Comparison of ENCODE assay signal across 8 mouse cellular contexts in the genomic region with DNA sequence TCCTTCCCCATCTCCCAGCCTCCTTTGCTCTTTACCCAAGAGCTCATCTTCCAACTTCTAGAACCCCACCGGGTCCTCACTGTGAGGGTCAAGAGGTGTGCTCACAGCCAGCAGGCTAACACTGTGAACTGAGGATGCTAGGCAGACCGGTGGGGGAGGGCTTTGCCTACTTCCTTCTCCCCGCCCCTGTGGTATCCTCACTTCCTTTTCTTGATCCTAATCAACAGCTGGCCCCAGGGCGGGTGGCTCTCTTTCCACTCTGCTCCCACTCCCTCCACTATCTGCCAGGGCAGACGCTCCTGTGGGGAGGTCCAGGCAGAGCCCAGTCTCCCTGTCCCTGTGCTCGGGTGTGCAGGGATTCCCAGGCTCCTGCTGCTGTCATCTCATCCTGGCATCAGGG. TPM values are rescaled to one million over a fixed set of nuclear protein-coding genes. Genes with fewer than 3 reads are reported as not detected.
DNase-seq lines count a peak whose midpoint lies in the region; ATAC-seq and TF ChIP-seq lines count a peak whose summit lies in the region.

No protein-coding gene starts in this region.

- TF ChIP-seq CTCF in hindbrain, postnatal 0 days (IDR thresholded peaks at IDR 0.05; ENCODE audit: low read depth), result no peak
- TF ChIP-seq CTCF in thymus, adult 2 months (IDR thresholded peaks at IDR 0.05; ENCODE audit: borderline replicate concordance, control insufficient read depth, extremely low read depth, insufficient read depth, low read length, poor library complexity), result no peak

- H3K27ac ChIP-seq in hindbrain, embryonic 11.5 days (ENCODE audit: low read depth, low read length), result peak overlapping the region; percentile 24; the same call in 1 of the 2 replicates
- H3K27ac ChIP-seq in hindbrain, postnatal 0 days, result no peak overlapping the region
- H3K27ac ChIP-seq in heart, embryonic 12.5 days (ENCODE audit: poor library complexity, severe bottlenecking), result no peak overlapping the region
- peak overlapping the region; percentile 37 for H3K27ac ChIP-seq in lung, embryonic 15.5 days
- peak overlapping the region; percentile 92 for H3K27ac ChIP-seq in thymus, adult 2 months (ENCODE audit: control insufficient read depth, insufficient read depth, low read length)

- H3K36me3 ChIP-seq in hindbrain, embryonic 11.5 days (ENCODE audit: control insufficient read depth, insufficient read depth, low read length), result no peaks in the 10 kb centered on the region
- H3K36me3 ChIP-seq in hindbrain, postnatal 0 days (ENCODE audit: insufficient read depth, low read length), result no peaks in the 10 kb centered on the region
- no peaks in the 10 kb centered on the region for H3K36me3 ChIP-seq in heart, embryonic 12.5 days
- no peaks in the 10 kb centered on the region for H3K36me3 ChIP-seq in lung, embryonic 15.5 days
- H3K36me3 ChIP-seq in thymus, adult 2 months (ENCODE audit: control insufficient read depth, insufficient read depth, low read length), result peaks cover 14% of the 10 kb centered on the region

- DNase-seq in hindbrain, embryonic 11.5 days (ENCODE audit: low spot score), result no peak
- DNase-seq in hindbrain, postnatal 0 days (ENCODE audit: low spot score), result no peak
- DNase-seq in thymus, adult 2 months, result peak; percentile 80
- no peak for DNase-seq in left cerebral cortex, adult 11 months (ENCODE audit: low spot score)
- no peak for DNase-seq in right cerebral cortex, adult 2 months (ENCODE audit: low spot score in 2 of 2)
- DNase-seq in frontal cortex, postnatal 10 days (ENCODE audit: low spot score in 2 of 2), result no peak

- H3K4me2 ChIP-seq in hindbrain, embryonic 11.5 days (replicated peaks; ENCODE audit: low read depth, low read length), result no peak overlapping the region
- H3K4me2 ChIP-seq in hindbrain, postnatal 0 days (ENCODE audit: low read depth, low read length), result no peak overlapping the region
- no peak overlapping the region for H3K4me2 ChIP-seq in heart, embryonic 12.5 days
- peak overlapping the region; percentile 20; the same call in 1 of the 2 replicates for H3K4me2 ChIP-seq in lung, embryonic 15.5 days

- WGBS in hindbrain, embryonic 11.5 days, result 42% methylated on average over 6 of the region's 6 CpGs
- WGBS in hindbrain, postnatal 0 days, result 49% methylated on average over 6 of the region's 6 CpGs
- WGBS in heart, embryonic 12.5 days, result 20% methylated on average over 6 of the region's 6 CpGs
- 19% methylated on average over 6 of the region's 6 CpGs for WGBS in lung, embryonic 15.5 days
- WGBS in thymus, adult 2 months, result under 1% methylated on average over 6 of the region's 6 CpGs

- no peaks in the 10 kb centered on the region for H3K9me3 ChIP-seq in hindbrain, embryonic 11.5 days (ENCODE audit: control insufficient read depth, low read length)
- no peaks in the 10 kb centered on the region for H3K9me3 ChIP-seq in hindbrain, postnatal 0 days (ENCODE audit: low read length)
- no peaks in the 10 kb centered on the region for H3K9me3 ChIP-seq in heart, embryonic 12.5 days (replicated peaks)
- H3K9me3 ChIP-seq in lung, embryonic 15.5 days, result no peaks in the 10 kb centered on the region

- no peak overlapping the region for H3K9ac ChIP-seq in hindbrain, embryonic 11.5 days (ENCODE audit: low read depth, low read length)
- no peak overlapping the region for H3K9ac ChIP-seq in hindbrain, postnatal 0 days (replicated peaks; ENCODE audit: low read length)
- H3K9ac ChIP-seq in heart, embryonic 12.5 days, result no peak overlapping the region
- no peak overlapping the region for H3K9ac ChIP-seq in lung, embryonic 15.5 days

- no peak for ATAC-seq in hindbrain, embryonic 11.5 days (ENCODE audit: low FRiP score)
- no peak for ATAC-seq in hindbrain, postnatal 0 days
- 0 out of 2 replicates have a peak, but pooled peaks have one; percentile 5 for ATAC-seq in heart, embryonic 12.5 days (ENCODE audit: insufficient number of reproducible peaks, low FRiP score)
- ATAC-seq in lung, embryonic 15.5 days (ENCODE audit: borderline replicate concordance, extremely low read depth, low FRiP score, low TSS enrichment), result 0 out of 2 replicates have a peak, but pooled peaks have one; percentile 11

- peaks cover 2% of the 10 kb centered on the region; the same call in 1 of the 2 replicates for H3K27me3 ChIP-seq in hindbrain, embryonic 11.5 days (ENCODE audit: control insufficient read depth, insufficient read depth, low read length)
- no peaks in the 10 kb centered on the region for H3K27me3 ChIP-seq in hindbrain, postnatal 0 days (ENCODE audit: insufficient read depth, low read length)
- peaks cover 63% of the 10 kb centered on the region for H3K27me3 ChIP-seq in heart, embryonic 12.5 days (replicated peaks)
- peaks cover 10% of the 10 kb centered on the region; the same call in 1 of the 2 replicates for H3K27me3 ChIP-seq in lung, embryonic 15.5 days
- no peaks in the 10 kb centered on the region for H3K27me3 ChIP-seq in thymus, adult 2 months (ENCODE audit: control insufficient read depth, insufficient read depth, low read length)

- no peak overlapping the region for H3K4me3 ChIP-seq in hindbrain, embryonic 11.5 days (ENCODE audit: low read depth, low read length)
- H3K4me3 ChIP-seq in hindbrain, postnatal 0 days (ENCODE audit: low read length), result no peak overlapping the region
- no peak overlapping the region for H3K4me3 ChIP-seq in heart, embryonic 12.5 days
- no peak overlapping the region for H3K4me3 ChIP-seq in lung, embryonic 15.5 days
- peak overlapping the region; percentile 18 for H3K4me3 ChIP-seq in thymus, adult 2 months (ENCODE audit: control insufficient read depth, insufficient read depth, low read length)

- no peak for TF ChIP-seq POLR2A in thymus, adult 2 months (IDR thresholded peaks at IDR 0.05; ENCODE audit: control insufficient read depth, extremely low read depth, insufficient read depth, low read length, poor library complexity)

- H3K4me1 ChIP-seq in hindbrain, embryonic 11.5 days (replicated peaks; ENCODE audit: control insufficient read depth, insufficient read depth, low read length), result peaks cover 2% of the 10 kb centered on the region; the same call in 1 of the 2 replicates
- H3K4me1 ChIP-seq in hindbrain, postnatal 0 days (ENCODE audit: insufficient read depth, low read length), result peaks cover 7% of the 10 kb centered on the region
- H3K4me1 ChIP-seq in heart, embryonic 12.5 days (replicated peaks), result peaks cover 24% of the 10 kb centered on the region
- peaks cover 18% of the 10 kb centered on the region for H3K4me1 ChIP-seq in lung, embryonic 15.5 days
- peaks cover 72% of the 10 kb centered on the region for H3K4me1 ChIP-seq in thymus, adult 2 months (replicated peaks; ENCODE audit: control insufficient read depth, insufficient read depth, low read length)

RNA-seq across cellular contexts. Expression of gene Ptpn7, which starts 1.5 kb away (rescaled TPM):
- 1.3 and 2.1 TPM in 2 replicates for polyA plus RNA-seq in hindbrain, embryonic 11.5 days (2014; fragmentation: Nextera tagmentation; extraction: Ambion mirVana)
- total RNA-seq in hindbrain, postnatal 0 days (2014; rRNA removed), result 0.10 and 0.54 TPM in 2 replicates
- polyA plus RNA-seq in hindbrain, postnatal 0 days (2015; fragmentation: Nextera tagmentation; extraction: Ambion mirVana), result 0.10 and 0.11 TPM in 2 replicates
- 1.0 and 1.4 TPM in 2 replicates for polyA plus RNA-seq in heart, embryonic 12.5 days (2016; fragmentation: Nextera tagmentation; extraction: Ambion mirVana)
- 2.9 and 5.8 TPM in 2 replicates for polyA plus RNA-seq in lung, embryonic 15.5 days (2015; fragmentation: Nextera tagmentation; extraction: Ambion mirVana)
- polyA plus RNA-seq in thymus, adult 2 months (2012; rRNA removed), result 219 and 275 TPM in 2 replicates

RNA-seq across cellular contexts. Expression of gene Arl8a, which starts 15.6 kb away (rescaled TPM):
- 84.5 and 84.6 TPM in 2 replicates for polyA plus RNA-seq in hindbrain, embryonic 11.5 days (2014; fragmentation: Nextera tagmentation; extraction: Ambion mirVana)
- 251 and 277 TPM in 2 replicates for total RNA-seq in hindbrain, postnatal 0 days (2014; rRNA removed)
- 329 and 369 TPM in 2 replicates for polyA plus RNA-seq in hindbrain, postnatal 0 days (2015; fragmentation: Nextera tagmentation; extraction: Ambion mirVana)
- 36.4 and 36.6 TPM in 2 replicates for polyA plus RNA-seq in heart, embryonic 12.5 days (2016; fragmentation: Nextera tagmentation; extraction: Ambion mirVana)
- 42.7 and 47.0 TPM in 2 replicates for polyA plus RNA-seq in lung, embryonic 15.5 days (2015; fragmentation: Nextera tagmentation; extraction: Ambion mirVana)
- polyA plus RNA-seq in thymus, adult 2 months (2012; rRNA removed), result 54.7 and 59.4 TPM in 2 replicates

RNA-seq across cellular contexts. Expression of gene Lgr6, which starts 26.0 kb away (rescaled TPM):
- polyA plus RNA-seq in hindbrain, embryonic 11.5 days (2014; fragmentation: Nextera tagmentation; extraction: Ambion mirVana), result 0.19 and 0.53 TPM in 2 replicates
- 4.6 and 5.0 TPM in 2 replicates for total RNA-seq in hindbrain, postnatal 0 days (2014; rRNA removed)
- polyA plus RNA-seq in hindbrain, postnatal 0 days (2015; fragmentation: Nextera tagmentation; extraction: Ambion mirVana), result 2.7 and 3.1 TPM in 2 replicates
- polyA plus RNA-seq in heart, embryonic 12.5 days (2016; fragmentation: Nextera tagmentation; extraction: Ambion mirVana), result 0.80 and 0.82 TPM in 2 replicates
- polyA plus RNA-seq in lung, embryonic 15.5 days (2015; fragmentation: Nextera tagmentation; extraction: Ambion mirVana), result 11.6 and 12.8 TPM in 2 replicates
- 1.3 and 1.5 TPM in 2 replicates for polyA plus RNA-seq in thymus, adult 2 months (2012; rRNA removed)

RNA-seq across cellular contexts. Expression of gene Gpr37l1, which starts 36.4 kb away (rescaled TPM):
- not detected in 2 replicates for polyA plus RNA-seq in hindbrain, embryonic 11.5 days (2014; fragmentation: Nextera tagmentation; extraction: Ambion mirVana)
- 42.6 and 66.3 TPM in 2 replicates for total RNA-seq in hindbrain, postnatal 0 days (2014; rRNA removed)
- 24.9 and 32.1 TPM in 2 replicates for polyA plus RNA-seq in hindbrain, postnatal 0 days (2015; fragmentation: Nextera tagmentation; extraction: Ambion mirVana)
- not detected in 2 replicates for polyA plus RNA-seq in heart, embryonic 12.5 days (2016; fragmentation: Nextera tagmentation; extraction: Ambion mirVana)
- 0.10 TPM in 1 of 2 replicates, not detected in the other for polyA plus RNA-seq in lung, embryonic 15.5 days (2015; fragmentation: Nextera tagmentation; extraction: Ambion mirVana)
- polyA plus RNA-seq in thymus, adult 2 months (2012; rRNA removed), result 0.50 and 0.77 TPM in 2 replicates

Comparison
In these comparisons a context has a peak if more than half of its experiments do, and no peak if none do; other contexts are left out.
1. H3K27ac ChIP-seq: peak in hindbrain, embryonic 11.5 days (single experiment), lung, embryonic 15.5 days (single experiment) and thymus, adult 2 months (single experiment); none in hindbrain, postnatal 0 days (single experiment) and heart, embryonic 12.5 days (single experiment).
2. ATAC-seq: peak in heart, embryonic 12.5 days (single experiment) and lung, embryonic 15.5 days (single experiment); none in hindbrain, embryonic 11.5 days (single experiment) and hindbrain, postnatal 0 days (single experiment).
3. RNA of gene Ptpn7, which starts 1.5 kb away (polyA plus RNA-seq): 219 to 275 TPM in thymus, adult 2 months; 2.9 to 5.8 TPM in lung, embryonic 15.5 days, 1.3 to 2.1 TPM in hindbrain, embryonic 11.5 days, 1.0 to 1.4 TPM in heart, embryonic 12.5 days and 0.10 to 0.11 TPM in hindbrain, postnatal 0 days; every median in the first group is over 10 times any median in the second.